Mouse (Mus musculus) gastrocnemius, postnatal 36 days (tissue): ENCODE data around the gene Lsr. TPM values are rescaled to one million over a fixed set of nuclear protein-coding genes. Genes with fewer than 3 reads are reported as not detected.
"Not testable (repeated sequence)": the region's sequence is repeated elsewhere in the genome, so short reads cannot be mapped to it uniquely, and the experiment has no call there.

Source experiments
- DNase-seq, 2 experiments: peaks; one replicate each; pipeline ENCODE4 v3.0.0; 2022
- intact Hi-C: fragments of 180-260 bp; cut with DNase I; formaldehyde crosslinking; loops from one replicate; pipeline ENCODE4 v1.15.1; 2025
- total RNA-seq, 2 experiments: library from RNA; stranded (reverse); gene quantifications; 2 replicates each; pipeline ENCODE4 v1.2.3; 2021

Gene Lsr
- total RNA-seq, 2 experiments from 2014 or later: 0.49 TPM; not detected in 1

DNA sequence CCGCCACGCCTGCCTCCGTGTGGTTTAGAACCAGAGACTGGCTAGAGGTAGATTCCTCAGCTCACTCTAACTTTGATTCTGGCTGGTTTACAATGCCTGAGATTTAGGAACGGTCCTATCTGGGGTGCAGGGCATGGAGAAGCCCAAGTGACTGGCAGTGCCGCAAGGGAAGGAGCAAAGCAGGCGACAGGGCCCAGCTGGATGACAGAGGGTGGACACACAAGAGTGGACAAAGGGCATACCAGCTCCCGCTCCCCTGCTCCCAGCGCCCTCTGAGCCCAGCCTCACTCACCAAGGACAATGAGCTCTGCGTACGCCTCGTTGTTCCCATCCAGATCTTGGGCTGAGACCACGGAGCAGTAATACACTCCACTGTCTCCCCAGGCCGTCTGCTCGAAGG, 7.6 kb downstream of the Lsr start:
- intact Hi-C loops: no loop called here
- DNase-seq: no peak

DNA sequence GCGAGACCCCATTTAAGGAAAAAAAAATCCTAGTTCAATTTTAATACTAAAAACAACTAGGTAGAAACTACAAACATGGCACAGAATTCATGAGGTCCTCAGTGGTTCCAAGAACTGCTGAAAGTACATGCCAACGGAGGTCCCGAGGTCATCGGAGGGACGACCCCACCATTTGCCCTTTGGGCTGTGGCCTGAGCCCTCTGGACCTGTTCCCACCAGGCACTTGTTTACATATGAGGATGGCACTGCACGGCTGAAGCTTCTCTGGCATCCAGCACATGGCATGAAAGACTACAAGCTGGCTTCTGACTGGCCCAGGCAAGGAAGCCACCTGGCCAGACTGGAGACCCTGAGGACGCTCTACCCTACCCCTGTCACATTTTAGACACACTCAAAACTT, 8.9 kb downstream of the Lsr start:
- intact Hi-C loops: loop anchor here (5.0 kb wide), 1 partner anchor 133 kb away; no protein-coding TSS in a partner anchor
- DNase-seq: no peak

DNA sequence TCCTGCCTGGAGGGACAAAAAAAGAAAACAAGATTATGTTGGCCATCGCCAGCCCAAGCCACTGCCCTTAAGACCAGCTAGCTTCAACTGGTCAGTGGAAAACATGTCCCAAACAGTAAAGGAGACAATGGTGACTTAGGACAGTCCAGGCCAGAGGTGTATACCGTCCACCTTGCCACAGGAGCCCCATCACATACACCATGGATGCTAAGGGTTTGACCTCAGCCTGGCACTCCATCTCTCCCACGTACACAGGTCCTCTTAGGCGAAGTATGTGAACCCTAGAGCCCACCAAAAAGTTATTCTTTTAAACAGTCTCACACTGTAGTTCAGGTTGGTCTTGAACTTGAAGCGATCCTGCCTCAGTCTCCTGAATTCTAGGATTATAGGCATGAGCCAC, 10.4 kb downstream of the Lsr start:
- no peak for DNase-seq
- intact Hi-C loops: loop anchor here (5.0 kb wide), 1 partner anchor 134 kb away; no protein-coding TSS in a partner anchor

DNA sequence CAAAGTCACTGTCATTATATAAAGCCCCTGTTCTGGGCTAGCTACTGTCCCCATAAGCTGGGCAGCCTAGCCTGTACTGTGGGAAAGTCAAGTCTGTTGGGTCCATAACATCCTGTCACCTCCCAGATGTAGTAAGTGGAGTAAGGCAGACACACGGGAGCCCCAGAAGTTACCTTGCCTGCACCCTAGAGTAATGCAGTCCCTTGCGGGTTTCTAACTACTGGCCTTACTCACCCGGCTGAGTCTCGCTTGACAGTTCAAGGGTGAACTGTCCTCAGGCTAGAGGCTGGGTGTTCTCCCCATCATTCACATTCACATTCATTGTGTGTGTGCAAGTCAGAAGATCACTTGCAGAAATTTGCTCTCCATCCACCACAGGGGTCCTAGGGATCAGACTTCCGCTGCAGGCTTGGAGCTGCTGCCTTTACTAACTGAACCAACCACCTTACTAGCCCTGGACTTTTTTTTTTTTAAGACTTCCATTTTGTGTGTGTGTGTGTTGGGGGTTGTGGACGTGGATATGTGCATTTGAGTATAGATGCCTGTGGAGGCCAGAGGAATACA, 13.4 kb downstream of the Lsr start:
- intact Hi-C loops: loop anchor here (5.0 kb wide), 1 partner anchor 137 kb away; no protein-coding TSS in a partner anchor
- DNase-seq: no peak

DNA sequence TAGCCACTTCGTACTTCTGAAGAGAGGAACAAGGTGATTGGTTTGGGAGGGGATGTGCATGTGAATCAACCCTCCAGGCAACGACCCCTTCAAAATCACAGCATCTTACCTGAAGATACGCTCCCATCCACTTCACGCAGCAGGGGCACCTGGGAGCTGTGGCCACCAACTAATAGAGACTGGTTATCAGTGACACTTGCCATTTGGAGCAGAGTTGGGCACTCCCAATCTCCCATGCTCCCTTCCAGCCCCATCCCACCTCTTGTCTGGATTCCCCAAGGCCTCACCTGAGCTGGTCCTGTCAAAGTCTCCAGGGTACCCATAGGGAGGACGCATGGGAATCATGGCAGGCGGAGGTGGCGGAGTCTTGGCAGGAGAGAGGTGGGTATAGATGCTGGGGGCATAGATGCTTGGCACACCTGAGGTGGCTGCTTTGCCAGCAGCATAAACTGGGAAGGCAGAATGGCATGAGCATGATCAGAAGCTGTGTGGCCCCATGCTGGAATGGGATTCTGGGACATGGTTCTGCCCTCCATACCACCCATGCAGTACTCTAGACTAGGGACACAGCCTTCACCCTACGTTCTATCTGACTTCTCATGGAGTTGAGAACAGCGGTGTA, 14.3 kb downstream of the Lsr start:
- intact Hi-C loops: no loop called here

DNA sequence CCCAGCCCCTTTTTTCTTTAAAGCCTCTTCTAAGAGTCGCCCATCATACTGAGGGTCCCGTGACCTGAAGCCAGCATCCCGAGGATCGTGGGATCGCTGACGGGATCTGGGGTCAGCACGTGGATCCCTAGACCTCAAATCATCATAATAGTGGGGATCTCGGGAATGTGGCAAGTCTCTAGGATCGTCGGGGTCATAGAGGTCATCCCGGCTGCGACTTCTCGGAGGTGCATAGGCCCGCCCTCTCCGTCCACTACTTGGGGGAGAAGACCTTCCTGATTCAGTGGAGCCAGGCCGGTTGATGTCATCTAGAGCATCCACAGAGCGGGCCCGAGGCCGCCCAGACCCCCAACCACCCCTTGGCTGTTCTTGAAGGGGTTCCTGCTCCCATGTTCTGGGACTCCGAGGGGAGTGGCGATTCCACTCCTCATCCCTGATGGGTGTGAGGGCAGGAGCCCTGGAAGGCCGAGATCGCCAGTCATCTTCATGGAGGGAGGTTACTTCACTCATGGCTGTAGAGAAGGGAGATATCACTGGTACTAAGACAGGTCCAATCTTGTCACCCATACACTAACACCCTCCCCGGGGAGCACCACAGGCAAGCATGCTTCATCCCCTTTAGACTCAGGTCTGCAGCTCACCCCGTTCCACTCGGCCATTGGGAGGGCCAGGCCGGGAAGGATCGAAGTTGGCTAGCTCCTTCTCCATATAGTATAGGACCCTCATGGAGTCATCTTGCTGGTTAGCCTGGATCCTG, 15.0 kb downstream of the Lsr start:
- intact Hi-C loops: no loop called here
- DNase-seq: no peak

More for the DNA sequence above, 14.3 kb downstream of the Lsr start:
- no peak for DNase-seq

DNA sequence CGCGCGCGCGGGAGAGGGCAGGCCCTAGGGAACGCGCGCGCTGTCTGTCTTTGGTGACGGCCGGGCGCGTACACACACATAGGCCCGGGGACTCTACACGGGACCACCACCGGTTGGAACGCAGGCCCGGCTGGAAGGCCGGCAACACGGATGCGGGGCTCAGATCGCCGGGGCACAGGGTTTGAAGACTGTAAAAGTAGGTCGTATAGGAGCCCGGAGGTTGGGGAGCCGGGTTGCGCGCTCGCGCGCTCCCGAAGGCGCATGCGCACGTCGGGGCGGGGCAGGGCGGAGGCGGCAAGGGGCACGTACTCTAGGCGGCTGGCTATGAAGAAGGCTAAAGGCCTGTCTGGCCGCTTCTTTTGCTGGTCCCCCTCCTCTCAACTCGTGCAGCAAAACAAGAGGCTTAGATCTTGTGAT, 15.9 kb downstream of the Lsr start:
- intact Hi-C loops: no loop called here
- peak; percentile 89 to 95 for DNase-seq

DNA sequence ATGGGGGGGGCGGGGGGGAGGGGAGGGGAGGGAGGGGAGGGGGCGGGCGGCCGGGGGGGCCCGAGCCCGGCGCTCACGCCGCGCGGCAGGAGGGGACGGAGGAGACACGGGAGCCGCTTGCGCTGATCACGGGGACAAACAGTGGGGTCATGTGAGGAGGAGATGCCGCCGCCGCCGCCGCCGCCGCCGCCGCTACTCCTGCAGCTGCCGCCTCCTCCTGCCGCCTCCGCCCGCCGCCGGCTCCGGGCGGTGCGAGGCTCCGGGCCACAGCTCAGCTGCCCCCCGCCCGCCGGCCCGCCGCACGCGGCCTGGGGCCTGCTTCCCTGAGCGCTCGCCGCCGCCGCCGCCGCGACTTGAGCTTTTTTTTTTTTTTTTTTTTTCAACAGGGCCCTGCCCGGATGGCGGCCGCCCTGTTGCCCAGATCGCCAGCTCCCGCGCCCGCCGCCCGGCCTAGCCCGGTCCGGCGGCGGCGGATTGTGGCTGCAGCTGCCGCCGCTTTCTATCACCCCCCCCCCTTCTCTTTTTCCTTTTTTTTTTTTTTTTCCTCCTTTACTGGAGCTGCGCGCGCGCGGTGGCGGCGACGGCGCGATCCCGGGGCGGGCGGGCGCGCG, 16.4 kb downstream of the Lsr start, which contains the start of gene Usf2:
TSS of gene Usf2 (minus strand) at position 48 of the 611 bp plus-strand sequence.
- DNase-seq: peak; percentile 68 to 74
- intact Hi-C loops: no loop called here

DNA sequence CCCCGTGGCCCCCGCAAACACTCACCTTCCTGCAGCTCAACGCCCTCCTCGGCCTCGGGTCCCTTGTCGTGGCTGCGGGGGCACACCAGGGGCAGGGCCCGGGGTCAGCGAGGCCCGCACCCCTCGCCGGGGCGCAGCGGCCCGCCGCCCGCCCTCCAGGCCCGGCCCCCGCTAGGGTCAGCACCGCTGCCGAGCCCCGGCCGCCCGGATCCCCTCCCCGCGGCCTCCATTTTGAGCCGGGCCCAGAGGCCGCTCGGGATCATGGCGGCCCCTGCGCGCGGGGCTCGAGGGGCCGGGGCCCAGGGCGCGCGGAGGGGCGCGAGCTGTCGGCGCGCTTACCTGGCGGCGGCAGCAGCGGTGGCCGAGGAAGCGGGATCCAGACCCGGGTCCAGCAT, 16.9 kb downstream of the Lsr start:
- intact Hi-C loops: no loop called here
- DNase-seq: no peak

DNA sequence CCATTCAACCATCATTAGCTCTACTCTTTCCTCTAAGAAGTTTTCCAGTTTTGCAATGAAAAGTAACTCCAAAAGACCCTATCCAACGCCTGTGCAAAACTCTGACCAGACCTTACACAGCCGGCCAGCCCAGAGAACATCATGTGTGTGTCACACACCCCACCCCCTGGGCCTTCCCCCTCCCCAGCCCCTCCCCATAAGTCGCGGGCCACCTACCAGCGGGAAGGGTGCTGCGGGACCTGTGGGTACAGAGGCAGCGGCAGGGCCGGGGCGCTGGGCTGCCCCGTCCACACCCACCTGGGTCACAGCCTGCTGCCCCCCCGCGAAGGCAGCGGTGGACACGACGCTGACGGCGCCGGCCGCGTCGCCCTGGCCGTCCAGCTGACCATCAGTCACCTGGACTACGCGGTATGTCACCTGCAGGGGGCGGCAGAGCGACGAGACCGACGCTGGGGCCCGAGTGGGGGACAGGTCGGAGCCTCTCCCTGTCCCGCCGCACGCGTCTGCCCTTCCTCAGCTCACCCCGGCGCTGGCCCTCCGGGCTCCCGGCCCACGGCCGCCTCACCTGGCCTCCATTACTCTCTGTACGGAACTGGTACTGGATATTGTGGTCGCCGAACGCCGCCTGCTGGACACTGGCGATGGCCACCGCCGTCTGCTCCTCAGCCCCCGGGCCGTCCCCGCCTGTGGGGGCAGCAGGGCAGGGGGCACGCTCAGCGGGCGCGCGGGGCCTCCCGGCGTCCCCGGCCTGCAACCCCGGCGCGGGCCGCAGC, 17.5 kb downstream of the Lsr start:
- intact Hi-C loops: no loop called here
- DNase-seq: peak; percentile 90 to 91

DNA sequence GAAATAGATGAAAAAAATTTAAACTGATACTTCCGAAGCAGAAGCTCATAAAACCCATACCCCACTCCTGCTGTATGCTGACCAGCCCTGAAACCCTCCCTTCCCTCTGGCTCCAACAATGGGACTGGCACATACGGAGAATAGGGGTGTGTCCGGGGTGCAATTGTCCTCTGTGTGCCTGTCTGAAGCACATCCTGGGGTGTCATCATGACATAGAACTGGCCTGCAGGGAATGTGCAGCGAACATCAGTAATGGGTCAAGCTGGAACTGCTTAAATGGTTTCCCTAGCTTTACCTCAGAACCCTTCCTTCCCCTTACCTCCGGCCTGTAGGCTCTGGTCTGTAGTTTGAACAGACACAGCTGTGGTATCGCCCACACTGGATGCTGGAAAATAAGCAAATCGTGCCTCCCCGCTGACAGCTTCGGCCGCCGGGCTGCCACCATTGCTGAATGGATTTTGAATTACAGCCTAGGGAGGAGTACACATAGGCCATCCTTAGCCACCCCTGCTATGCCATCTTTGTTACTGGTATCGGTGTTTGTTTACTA, 18.2 kb downstream of the Lsr start:
- intact Hi-C loops: no loop called here
- no peak for DNase-seq

DNA sequence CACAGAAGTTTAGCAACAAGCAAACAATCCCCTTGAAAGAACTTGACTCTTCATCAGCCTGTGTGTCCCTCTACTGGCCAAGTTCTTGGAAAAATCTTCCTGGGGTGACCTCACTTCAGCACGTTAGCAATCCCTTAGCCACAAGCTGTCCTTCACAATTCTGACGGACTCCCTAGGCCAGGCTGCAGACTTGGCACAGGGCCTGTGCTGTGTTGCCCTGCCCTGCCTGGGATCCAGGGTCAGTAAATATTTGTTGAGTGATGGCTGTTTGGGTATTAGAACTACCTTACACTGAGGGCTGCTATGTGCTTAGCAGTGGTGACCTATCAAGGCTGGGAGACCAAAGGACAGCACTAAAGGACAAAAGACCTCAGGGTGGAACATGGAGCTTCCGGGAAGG, 19.2 kb downstream of the Lsr start:
- intact Hi-C loops: no loop called here
- DNase-seq: no peak

DNA sequence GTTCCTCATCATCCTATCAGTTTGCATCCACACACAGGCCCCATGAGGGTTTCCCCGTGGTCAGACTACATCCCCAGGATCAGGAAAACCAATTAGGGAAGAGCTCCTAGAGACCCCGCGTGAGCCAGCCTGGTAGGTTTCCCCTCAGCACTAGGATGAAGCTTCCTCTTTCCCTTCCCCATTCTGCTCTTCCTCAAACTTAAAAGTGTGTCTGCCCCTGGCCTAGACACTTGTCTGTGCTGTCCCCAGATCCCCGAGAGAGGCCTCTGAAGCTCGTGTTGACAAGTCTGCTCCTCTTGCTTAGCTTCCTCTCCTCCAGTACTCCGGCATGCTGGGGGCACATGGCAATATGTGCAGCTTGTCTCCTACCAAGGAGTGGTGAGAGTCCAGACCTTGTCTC, 19.8 kb downstream of the Lsr start:
- intact Hi-C loops: no loop called here
- no peak for DNase-seq

DNA sequence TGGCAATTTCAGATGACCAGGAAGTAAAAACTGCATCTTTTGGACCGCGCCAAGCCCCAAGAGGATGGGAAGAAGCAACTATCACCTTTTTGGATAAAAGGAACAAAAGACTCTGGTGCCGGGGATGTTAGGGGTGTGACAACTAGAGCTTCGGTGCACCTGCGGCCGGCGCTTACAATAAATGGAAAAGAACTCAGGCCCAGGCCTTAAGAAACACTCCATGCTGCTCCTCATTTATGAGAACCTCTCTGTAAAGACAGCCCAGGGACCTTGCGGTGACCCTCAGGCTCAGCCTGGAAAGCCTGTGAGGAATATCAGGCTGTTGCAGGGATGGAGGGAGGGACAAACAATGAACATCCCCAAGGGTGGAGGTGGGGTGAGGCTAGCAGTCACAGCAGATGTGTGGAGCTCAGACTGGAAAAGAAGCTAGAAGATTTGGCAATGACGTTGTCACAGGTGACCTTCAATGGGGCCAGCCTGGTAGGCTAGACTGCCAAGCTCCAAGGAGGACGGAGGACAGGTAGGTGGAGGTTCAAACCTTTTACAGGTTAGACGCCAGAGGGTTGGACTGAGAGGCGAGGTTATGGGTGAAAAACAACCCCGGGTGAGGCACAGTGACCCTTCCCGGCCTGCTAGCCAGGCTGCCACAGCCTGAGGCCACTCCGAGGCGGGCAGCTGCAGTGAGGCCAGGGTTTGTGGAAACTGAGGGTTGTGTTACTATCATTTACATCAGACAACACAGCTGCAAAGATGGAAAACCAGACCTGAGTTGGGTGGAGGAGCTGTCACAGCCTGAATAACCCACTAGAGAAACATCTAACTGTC, 20.6 kb downstream of the Lsr start:
- no peak for DNase-seq
- intact Hi-C loops: no loop called here

DNA sequence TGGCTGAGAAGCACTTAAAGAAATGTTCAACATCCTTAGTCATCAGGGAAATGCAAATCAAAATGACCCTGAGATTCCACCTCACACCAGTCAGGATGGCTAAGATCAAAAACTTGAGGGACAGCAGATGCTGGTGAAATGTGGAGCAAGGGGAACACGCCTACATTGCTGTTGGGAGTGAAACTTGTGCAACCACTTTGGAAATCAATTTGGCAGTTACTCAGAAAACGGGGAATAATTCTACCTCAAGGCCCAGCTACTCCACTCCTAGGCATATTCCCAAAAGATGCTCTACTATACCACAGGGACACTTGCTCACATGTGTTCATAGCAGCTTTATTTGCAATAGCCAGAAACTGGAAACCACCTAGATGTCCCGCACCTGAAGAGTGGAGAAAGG, 23.4 kb downstream of the Lsr start:
- intact Hi-C loops, DNase-seq: not testable (repeated sequence)

DNA sequence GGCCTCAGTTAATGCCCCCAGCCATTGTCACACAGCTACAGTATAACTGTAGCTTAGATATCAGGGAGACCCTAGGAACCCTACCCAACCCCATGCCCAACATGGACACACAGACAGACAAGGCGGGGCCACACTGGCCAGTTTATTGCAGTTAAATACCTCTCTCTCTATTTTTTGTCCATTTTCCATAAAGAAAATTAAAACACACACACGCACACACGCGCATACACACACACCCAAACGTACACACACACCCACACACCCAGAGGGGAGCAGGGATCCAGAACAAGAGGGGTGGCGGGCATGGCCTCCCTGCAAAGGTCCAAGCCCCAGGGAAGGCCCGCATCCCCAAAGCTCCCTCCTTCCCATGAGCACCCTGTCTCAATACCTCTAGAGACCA, 27.4 kb downstream of the Lsr start:
- DNase-seq: no peak
- intact Hi-C loops: no loop called here

DNA sequence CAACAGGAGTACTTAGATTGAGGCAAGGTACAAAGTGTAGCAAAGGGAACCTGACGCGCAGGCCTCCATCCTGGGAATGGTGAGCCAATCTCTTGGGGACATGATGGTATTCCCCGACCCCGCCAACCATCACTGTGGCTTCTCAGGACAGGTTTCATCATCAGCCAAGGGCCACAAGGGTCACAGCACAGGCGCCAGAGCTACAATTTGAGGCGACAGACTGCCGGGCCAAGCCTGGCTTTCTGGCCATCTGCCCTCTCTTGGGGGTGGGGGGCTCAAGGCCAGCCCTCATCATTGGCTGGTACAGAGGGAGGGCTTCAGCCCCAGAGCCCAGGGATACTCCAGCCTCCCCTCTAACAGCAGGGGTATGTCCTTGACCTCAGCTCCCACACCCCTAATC, 27.8 kb downstream of the Lsr start:
- DNase-seq, intact Hi-C loops: not testable (repeated sequence)

DNA sequence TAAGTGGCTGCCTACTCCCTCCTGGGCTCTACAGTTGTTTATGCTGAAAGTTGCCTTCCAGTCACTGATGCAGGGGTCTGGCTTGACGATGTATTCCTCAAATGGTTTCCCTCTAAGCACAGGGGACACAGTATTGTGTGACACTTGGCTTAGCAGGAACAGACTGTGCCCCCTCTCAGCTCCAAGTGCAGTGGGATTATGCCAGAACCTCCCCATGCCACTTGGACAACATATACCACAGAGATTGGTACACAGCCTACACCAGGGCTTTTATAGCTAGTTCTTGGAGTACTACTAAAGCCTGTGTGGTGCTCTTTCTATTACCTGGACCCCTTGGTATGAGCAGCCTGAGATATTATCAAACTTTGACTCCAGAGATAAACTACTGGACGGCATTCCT, 28.6 kb downstream of the Lsr start:
- DNase-seq, intact Hi-C loops: not testable (repeated sequence)

DNA sequence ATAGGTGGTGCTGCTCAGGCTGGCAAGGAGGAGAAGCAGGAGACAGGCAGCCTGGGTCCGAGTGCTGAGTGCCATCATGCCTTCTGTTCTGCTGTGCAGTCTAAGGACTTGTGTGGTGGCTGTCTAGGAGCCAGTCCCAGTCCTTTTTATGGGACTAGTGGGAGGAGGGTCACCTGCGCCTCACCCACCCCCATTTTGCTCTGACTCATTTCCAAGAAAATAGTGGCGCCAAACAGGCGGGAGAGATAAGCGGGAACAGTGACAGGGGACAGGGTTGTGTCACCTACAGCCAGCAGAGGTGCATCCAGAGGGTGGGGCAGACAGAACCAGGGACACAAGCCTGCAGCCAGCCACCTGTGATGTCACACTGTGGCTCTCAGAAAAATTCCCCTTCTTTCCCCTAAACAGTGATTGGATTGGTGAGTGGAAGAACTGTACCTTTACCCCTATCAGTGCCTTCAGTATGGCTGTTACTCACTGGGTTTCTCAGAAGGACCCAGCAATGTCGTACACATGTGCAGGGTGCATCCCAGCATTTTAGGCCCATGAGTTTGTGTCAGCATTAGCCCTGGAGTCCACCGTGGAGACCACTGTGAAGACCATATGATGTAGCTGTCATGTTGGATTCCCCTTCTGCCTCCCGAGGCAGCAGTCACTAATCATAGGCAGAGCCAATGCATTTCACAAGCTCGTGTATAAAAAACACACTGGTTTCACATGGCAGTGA, 29.2 kb downstream of the Lsr start, which contains the start of gene Hamp:
TSS of gene Hamp (minus strand) at position 124 of the 727 bp plus-strand sequence.
- no peak for DNase-seq
- intact Hi-C loops: loop anchor here (2.0 kb wide), 1 partner anchor 21 kb away; no protein-coding TSS in a partner anchor
